Mouse (Mus musculus): ENCODE results near the gene Glis2.

The Glis2 gene

DNA sequence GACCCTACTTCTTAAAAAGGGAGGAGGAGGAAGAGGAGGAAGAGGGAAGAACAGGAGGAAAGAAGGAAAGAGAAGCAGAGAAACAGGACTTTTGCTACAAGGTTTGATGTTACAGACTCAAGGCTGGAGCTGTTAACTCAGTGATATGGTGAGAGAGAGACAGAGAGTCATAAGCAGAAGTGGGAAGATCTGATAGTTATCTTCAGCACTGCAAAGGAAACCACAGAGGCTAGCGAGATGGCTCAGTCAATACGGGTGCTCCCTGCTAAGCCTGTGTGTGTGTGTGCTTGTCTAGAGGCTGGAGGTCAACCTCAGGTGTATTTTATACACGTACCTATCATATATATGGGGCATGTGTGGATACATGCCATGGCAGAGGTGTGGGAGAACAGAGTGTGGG is 10.7 kb upstream of the Glis2 start:
- peak in 1 of 2 experiments; percentile 32 for DNase-seq

DNA sequence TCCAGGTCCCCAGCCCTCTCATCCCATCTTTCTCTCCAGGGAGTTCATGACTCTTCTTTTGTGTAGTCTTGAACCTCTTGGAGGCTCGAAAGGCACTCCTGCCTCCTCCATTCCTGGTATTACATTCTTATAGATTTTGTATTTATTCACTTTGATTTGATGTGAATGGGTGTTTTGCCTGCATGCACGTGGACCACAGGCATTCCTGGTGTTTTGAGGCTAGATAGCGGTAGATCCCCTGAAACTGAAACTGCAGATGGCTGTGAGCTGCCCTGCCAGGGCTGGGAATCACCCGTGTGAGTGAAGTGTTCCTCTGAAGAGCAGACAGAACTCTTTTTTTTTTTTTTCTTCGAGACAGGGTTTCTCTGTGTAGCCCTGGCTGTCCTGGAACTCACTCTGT is 10.1 kb upstream of the Glis2 start:
- no peak for DNase-seq

DNA sequence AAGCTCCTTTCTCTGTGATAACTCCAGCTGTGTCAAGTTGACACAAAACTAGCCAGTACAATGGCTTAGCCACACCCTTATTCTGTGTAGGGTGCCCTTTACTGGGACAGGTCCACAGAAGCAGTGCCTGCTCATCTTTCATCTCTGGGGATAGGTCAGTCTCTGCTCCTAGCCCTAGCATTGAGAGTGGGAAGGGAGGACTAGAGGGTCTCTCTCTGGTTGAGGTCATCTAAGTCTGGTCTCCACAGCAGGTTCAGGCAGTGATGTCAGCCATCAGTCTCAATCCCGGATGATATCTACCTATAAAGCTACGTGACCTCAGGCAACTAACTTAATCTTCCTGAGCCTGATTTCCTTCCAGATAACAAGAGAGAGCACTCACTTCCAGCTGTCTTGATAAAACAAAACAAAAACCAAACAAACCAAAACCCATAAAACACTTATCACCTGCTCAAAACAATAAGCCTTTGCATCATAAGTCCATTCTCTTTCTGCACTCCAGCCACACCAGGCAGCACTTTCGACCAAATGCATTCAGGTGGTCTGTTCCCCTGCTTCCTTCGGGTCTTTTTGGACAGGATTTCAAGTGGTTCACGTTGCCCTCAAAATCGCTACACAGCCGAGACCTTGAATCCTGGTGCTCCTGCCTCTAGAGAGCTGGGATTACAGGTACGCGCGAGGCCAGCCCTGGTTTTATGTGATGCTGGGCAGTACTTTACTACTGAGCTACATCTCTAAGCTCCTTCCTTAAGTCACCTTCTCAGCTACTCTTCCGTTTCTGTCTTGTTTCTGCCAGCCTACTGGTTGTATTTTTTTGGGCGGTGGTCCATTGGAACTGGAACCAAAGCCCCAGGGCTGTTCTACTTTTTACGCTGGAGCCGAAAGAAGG is 8.6 kb upstream of the Glis2 start:
- DNase-seq: no peak

DNA sequence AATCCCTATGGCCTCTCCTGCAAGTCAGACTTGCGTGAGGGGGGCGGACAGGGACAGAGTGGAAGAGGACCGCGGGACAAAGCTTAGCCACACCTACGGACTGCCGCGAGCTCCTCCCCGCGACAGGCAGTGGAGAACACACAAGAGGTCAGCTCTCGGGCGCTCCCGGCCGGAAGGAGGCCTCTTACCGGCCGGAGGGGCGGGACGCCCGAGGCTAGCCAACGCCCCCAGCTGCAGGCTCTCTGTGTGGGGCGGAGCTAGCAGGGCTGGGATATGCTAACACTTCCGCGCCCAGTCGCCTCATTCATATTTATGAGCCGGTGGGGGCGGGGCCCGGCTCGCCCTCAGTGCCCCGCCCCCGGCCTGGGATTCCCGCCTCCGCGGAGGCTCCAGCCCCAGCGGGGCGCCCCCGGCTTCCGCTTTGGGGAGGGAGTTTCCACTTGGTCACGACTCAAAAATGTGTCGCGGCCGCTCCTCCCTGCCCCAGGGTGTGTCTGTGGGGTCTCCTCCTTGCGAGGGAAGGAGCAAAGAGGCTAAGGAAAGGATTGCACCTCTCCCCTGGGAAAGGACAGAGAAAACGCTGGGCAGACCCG is 7.9 kb upstream of the Glis2 start:
- DNase-seq: peak; percentile 96

DNA sequence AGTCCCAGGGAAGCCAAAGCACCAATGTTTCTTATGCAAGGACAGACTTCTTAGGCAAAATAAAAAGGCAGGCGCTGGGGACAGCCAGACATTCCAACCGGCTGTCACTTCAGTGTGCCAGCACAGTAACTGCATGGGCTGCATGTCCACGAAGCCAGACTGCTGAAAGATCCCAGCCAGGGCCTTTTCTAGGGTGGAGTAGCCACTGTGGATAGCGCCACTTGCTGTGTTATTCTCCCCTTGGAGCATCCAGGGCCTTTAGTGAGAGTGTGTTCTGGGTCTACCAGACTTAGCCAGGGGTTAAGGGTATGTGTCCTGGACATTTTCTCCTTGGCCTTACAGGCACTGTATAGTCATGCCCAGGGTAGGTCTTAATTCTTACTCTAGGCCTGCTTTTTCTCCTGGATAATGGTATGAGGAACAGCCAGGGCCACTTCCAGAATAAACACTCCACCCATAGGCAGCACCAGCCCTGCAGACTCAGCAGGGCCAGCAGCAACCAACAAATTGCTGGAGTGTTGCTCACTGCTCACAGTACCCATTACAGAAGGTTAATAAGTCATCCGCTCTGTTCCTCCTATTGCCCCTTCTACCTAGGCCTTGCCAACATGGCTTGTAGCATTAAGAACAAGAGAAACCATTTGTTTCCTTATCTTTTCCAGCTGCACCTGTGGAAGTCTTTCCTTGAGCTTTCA is 6.8 kb upstream of the Glis2 start:
- DNase-seq: no peak

DNA sequence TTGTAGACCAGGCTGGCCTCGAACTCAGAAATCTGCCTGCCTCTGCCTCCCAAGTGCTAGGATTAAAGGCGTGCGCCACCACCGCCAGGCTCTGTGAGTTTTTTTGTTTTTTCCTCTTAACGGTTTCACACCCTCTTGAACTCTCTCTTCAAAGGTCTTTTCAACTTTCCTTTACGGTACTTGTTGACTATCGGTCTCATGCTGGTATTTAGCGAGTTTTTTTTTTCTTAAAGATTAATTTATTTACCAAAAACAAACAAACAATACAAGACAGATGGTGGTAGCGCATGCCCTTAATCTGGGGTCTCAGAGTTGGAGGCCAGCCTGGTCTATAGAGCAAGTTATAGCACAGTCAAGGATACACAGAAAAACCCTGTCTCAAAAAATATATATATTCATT is 4.3 kb upstream of the Glis2 start:
- DNase-seq: no peak

DNA sequence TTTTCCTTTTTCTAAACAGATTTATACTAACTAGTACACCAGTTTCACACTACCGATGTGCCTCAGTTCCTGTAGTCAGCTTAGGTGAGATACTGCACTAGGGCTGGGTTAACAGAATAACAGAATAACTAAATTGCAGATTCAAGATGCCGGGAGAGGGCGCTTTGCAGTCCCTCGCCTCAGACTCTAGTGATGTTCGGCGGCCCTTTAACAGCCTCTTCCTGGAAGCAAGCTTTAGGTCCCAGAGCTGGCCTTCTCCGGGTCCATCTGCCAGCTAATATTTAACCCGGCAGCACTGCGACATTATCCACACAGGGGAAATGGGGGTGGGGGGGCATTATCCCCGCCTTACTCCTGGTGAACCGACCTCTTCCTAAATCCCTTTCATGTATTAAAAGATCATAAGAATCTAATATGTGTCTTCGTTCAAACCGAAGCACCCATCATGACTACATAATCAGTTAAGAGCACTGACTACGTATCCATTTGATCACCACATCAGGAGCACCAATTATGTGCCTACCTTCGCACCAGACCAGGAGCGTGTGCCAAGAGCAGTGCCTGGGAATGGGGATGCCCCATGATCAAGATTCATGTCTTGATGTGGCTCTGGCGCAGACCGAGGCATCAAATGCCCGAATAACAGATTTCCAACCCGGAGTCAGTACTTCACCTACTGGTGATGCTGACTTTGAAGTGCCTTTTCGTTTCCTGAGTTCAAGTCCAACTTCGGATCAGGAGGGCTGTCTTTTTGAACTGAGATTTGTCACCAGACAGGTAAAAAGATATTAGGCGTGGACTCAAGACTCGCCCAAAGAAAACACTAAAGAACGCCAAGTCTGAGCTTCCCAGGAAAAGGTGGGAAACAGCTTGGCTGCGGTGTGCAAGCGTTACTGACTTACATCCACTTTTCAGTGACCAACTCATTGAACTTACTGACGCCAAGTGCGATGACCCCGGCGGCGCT is 1.3 kb upstream of the Glis2 start:
- peak in 1 of 2 experiments; percentile 57 for DNase-seq

DNA sequence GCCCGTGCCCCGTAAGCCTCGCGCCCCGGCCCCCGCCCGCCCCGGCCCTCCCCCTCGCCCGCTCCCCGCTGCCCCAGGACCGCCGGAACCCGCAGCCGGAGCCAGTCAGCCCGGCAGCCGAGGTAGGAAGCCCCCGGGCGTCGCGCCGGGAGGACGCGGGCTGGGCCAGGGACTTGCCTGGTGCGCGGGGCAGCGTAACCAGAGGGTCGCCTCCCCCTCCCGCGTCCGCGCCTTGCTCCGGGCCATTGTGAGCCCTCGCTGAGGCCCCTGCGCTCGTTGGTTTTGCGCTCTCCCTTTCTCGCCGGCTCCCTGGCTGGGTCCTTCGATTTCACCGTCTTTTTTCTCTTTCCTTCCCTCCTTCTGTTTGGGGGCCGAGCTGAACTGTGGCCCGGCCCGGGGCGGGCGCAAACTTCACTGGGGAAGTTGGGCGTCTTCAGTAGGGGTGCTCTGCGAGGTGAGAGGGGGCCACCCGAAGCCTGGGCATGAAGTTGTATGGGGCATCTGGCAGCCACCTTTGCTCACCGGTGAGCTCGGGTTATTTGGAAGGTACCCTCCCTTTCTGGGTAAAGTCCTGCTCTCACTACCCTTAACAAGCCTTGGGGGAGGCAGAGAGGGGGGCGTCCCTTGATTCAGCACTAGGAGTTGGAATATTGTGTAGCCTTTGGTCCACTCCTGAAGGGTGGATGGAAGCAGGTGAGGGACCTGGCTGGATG is 457 bp downstream of the Glis2 start:
- DNase-seq: peak in 1 of 2 experiments; percentile 19

DNA sequence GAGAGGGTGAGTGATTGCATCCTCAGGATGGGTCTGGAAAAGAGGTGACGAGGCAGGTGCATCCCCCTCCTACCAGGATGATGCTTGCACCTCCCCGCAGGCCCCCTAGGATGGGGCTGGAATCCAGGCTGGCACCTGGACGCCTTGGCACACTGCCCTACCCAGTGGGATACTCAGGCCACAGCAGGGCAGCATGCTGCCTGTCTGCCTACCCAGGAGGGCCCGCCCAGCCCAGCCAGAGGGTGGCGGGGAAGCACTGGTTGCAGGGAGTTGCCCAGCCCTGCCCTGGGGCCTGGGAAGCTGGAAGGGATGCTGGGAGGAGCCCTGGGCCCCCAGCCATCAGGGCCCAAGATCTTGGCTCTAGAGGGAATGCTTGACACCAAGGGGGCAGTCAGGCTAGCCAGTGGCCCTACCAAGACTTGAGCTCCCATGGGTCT is 1.0 kb downstream of the Glis2 start:
- DNase-seq: no peak

DNA sequence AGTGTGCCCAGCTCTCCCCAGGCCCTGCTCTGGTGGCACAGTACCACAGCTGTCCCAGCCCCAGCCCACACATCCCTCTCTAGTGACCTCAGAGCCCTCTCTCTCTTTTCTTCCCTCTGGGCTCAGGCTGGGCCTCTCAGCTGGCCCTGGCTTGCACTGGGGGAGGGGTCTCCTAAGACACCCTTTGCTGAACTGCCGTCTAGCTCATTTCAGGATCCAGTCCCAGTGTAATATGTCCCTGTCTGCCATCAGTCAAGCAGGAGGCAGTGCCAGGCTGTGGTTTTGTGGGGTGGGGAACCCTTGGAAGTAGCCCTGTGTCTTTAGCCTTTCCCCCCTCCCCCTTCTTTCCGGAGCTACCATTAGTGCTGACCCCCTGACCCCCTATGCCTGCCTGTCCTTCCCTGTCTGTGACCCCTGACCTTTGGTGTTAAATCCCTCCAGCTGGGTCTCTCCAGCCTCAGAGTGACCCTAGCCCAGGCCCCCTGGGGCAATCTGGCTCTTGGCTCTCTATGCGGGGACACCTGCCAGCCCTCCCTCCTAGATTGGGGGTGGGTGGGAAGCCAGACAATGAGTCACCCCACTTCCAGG is 1.7 kb downstream of the Glis2 start:
- no peak for DNase-seq

DNA sequence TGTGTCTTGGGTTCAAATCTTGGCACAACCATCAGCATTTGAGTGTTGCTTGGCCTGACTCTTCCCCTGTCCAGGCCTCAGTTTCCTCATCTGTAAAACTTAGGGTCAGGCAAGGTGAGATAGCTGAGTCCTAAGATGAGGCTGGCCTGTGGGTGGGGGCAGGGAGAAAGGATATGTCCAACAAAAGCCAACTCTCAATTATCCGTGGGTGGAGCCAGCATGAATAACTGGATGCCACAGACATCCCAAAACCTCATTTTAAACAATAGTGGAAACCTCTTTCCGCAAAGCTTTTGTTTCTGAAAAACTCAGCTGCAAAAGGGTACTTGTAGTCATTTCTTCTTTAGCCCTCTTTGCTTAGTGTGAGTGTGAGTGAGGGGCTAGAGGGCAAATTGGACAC is 2.3 kb downstream of the Glis2 start:
- no peak for DNase-seq

DNA sequence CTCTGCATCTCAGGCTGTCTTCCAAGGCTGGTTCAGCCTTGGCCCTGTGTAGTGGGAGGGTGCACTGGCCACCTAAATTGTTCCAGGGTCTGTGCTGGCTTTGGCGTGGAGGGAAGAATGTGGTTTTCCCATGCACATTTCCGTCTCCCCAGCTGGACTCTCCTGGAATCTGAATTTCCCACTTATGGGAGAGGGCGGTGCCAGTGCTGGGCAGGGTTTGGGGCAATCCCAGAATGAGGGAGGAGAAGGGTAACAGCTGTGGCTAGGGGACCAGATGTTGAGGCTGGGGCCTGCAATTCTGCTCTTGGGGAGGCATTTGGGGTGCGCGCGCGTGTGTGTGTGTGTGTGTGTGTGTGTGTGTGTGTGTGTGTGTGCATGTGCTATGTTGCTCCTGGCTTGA is 2.8 kb downstream of the Glis2 start:
- DNase-seq: no peak

DNA sequence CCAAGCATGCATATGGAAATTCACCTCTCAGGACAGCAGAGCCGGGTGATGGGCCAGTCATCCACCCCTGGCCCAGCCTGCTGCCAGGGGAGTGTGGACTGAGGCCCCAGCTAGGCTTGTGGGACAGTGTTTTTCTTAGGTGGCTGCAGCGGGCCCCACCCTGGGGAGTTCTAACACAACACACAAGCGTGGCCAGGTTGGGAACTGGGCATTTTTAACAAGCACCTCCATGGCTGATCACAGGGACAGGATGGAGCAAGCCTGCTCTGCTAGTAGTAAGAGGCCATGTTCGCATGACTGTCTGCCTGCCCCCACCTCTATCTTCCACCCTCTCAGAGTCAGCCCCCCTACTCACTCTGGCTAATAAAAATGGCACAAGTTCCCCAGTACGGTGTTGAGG is 3.5 kb downstream of the Glis2 start:
- no peak for DNase-seq

DNA sequence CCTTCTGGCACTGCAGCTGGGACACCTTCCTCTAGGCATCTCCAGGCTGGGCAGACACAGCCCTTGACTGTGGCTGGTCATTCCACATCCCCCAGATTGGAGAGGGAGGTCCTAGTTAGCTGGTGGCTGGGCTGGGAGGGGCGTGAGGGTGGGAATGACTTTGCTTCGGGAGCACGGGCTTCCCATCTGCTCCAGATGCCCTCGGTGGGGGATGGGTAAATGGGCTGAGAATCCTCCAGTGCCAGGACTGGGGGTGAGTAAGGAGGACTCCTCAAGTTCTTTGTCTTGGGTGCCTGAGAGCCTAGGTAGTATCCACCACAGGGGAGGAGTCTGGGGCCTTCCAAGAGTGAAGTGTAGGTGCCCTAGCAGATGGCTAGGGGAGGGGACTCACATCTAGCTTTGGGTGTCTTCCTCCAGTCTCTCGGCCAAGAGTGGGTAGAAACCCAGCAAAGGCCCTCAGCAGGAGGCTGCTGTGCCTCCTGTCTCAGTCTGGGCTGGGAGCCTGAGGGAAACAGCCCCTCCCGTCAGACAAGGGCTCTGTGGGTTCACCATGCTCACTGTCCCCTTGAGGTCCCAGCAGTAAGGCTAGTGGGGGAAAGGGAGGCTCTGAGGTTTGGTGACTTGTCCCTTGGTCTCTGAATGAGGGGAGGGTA is 4.5 kb downstream of the Glis2 start:
- no peak for DNase-seq

DNA sequence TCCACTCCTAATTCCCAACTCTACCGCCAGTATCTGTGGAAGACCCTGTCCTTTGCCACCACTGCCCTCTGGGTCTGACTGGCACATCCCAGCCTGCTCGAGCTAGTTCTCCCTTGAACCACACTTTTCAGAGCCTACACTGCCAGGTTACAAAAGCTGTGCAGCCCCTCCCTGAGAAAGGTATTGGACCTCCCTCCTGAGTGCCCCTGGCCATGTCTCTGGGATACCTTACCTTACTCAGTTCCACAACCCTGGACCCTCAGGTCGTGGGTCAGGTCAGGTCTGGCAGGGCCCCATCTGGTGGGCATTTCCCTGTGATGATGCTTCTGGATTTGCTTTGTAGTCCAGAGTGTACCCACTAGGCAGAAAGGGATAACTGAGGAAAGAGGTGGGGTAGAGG is 5.1 kb downstream of the Glis2 start:
- no peak for DNase-seq

DNA sequence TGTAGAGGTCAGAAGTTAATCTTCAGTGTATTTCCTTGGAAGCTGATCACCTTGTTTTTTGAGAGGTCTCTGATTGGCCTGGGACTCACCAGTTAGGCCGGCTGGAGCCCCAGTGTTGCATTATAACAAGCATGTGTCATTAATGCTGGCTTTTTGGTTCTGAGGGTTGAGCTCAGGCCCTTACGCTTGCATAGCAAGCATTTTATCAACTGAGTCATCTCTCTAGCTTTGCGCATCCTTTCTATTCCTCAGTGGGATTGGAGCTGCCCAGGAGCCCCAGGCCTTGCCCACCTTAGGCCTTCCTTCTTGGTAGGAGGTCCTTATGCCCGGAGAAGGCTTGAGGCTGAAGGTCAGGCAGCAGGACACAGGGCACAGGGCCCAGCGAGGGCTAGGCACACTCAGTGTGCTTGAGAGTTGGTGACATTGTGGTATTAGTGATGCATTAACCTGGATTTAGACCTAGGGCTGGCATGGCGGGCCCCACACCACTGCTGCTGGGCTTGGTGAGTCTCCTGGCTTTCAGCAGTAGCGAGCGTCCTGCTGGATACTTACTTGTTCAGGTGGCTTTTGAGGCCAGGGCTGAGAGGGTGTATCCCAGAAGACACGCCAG is 6.3 kb downstream of the Glis2 start:
- DNase-seq: no peak

DNA sequence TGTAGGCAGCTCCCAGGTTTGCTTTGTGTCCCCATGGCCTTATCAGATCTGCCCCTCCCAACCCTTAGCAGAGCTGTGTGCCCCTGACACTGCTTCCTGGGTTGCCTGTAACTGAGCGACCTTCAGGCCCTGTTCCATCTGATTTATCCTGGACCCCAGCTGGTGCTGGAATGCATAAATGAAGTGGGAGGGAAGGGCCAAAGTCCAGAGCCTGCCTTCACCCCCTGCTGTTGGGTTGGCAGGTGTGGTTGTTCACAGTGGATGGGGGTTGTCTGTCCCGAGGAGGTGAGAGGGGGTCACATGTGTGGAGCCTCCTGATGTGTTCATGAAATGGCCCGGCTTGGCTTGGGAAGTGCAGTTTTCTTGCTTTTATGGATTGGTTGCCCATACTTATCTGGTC is 7.7 kb downstream of the Glis2 start:
- DNase-seq: no peak

DNA sequence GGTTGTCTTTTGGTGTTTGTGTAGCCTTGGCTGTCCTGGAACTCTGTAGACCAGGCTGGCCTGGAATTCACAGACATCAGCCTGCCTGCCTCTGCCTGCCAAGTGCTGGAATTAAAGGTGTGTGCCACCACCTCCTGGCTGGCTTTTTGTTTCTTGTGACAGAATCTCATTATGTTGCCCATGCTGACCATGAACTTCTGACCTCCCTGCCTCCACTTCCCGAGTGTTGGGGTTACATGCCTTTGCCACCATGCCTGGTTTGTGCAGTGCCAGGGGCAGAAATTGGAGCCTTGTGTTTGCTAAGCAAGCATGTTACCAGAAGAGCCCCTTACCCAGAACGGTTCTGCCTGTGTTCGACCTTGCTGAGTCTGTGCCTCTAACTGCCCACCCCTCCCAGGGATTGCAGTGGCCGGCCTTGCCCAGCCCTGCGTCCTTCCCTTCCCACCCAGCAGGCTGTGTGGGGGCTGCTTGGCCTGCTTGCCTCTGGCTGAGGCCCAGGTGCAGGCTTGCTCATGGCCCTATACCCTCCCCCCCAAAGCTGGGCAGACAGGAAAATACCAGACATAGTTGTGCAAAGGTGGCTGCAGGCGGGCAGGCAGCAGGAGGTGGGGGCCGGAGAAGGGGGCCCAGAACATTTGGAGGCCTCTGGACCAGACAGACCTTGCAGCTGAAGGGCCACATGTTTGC is 8.4 kb downstream of the Glis2 start:
- no peak for DNase-seq

DNA sequence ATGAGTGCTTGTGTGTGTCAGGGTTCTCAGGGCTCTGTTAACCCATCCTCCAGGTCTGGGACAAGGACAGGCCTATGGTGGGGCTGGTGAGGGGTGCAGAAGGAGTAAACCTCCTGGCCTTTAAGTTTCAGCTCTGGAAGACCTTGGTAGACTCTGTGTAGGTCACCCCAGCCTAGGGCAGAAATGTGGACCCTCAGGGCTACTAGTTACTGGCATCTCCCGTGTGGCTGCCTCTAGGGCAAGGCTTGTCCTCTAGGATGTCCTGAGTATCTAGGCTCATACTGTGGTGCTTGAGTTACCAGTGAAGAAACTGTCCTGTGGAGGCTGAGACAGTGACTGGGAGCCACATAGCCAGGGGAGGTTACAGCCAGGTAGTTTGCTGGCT is 8.9 kb downstream of the Glis2 start:
- DNase-seq: no peak

DNA sequence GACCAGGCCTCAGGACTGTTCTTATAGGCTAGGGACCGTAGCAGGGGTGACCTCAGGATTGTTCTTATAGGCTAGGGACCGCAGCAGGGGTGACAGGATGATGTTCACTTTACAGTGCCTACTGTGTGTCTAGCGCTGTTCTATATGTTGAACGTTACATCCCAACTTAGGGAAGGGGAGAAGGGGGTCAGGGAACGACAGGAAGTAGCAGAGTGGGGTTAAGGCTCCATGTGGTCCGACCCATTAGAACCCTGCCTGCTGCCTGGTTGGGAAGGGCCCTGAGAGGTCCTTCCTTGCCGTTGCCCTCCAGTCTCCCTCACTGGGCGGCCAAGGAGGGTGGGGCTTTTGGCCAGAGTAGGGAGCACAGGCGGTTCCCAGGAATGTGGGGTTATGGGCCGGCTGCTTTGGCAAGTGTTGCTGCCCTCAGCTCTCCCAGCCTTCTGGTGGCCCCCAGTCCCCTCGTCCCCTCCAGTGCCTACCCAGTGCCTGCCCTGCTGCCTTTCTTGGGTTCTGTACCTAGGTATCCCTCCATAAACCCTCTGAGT is 9.9 kb downstream of the Glis2 start:
- no peak for DNase-seq
